Mouse (Mus musculus) G1E (cell line): Measurements from ENCODE around the gene Fbxw5. TPM values are rescaled to one million over a fixed set of nuclear protein-coding genes. Genes with fewer than 3 reads are reported as not detected.

Experiments used
- ATAC-seq: 2 replicates; pipeline ENCODE4 v1.8.0; 2016; ENCODE audit warnings: mild to moderate bottlenecking; ENCODE audit not compliant: insufficient number of reproducible peaks, poor library complexity, low FRiP score, severe bottlenecking; ENCODE audit errors: extremely low read depth
- DNase-seq: peaks from one replicate; pipeline ENCODE4 v3.0.0; 2012; ENCODE audit warnings: low spot score
- H3K27me3 ChIP-seq: 2 replicates; pipeline ENCODE4 v1.6.1; 2012; ENCODE audit warnings: mild to moderate bottlenecking, low read length, inconsistent platforms; ENCODE audit not compliant: insufficient read depth
- H3K36me3 ChIP-seq: replicated peaks from 2 replicates; pipeline ENCODE3; 2012; ENCODE audit warnings: mild to moderate bottlenecking, inconsistent platforms
- H3K4me1 ChIP-seq: 2 replicates; pipeline ENCODE4 v1.6.1; 2012; ENCODE audit warnings: low read depth, low read length, inconsistent platforms, mixed read lengths; ENCODE audit not compliant: insufficient read depth
- H3K4me3 ChIP-seq: 2 replicates; pipeline ENCODE4 v1.5.1; 2012; ENCODE audit warnings: low read depth, mild to moderate bottlenecking, inconsistent platforms, low read length, moderate library complexity, mixed read lengths
- H3K9me3 ChIP-seq: replicated peaks from 2 replicates; pipeline ENCODE4 v1.6.1; 2012; ENCODE audit warnings: inconsistent platforms
- CTCF ChIP-seq: IDR thresholded peaks from 2 replicates; pipeline ENCODE4 v1.5.1; 2012; ENCODE audit warnings: low read depth, low read length, inconsistent platforms, mixed read lengths
- GATA1 ChIP-seq: IDR thresholded peaks from 2 replicates; pipeline ENCODE4 v1.6.1; 2012; ENCODE audit warnings: borderline replicate concordance, low read length, inconsistent platforms, mixed read lengths
- GATA2 ChIP-seq: IDR thresholded peaks from 2 replicates; pipeline ENCODE4 v1.6.1; 2012; ENCODE audit warnings: low read depth, low read length, inconsistent platforms, borderline replicate concordance
- POLR2AphosphoS5 ChIP-seq: IDR thresholded peaks from 2 replicates; pipeline ENCODE4 v1.6.1; 2012; ENCODE audit warnings: low read depth, low read length, inconsistent platforms; ENCODE audit not compliant: insufficient replicate concordance
- TAL1 ChIP-seq: conservative IDR thresholded peaks from 2 replicates; pipeline ENCODE4 v1.6.1; 2012; ENCODE audit warnings: low read depth, low read length, inconsistent platforms, mixed read lengths
- polyA plus RNA-seq: library from polyadenylated mRNA; stranded (reverse); fragments of >175 nt; gene quantifications from 2 replicates; pipeline ENCODE4 v1.2.3, GENCODE M21; 2012
- total RNA-seq, 2 experiments: library from RNA; stranded (forward) in 1 of 2; stranded (reverse) in 1 of 2; fragments of 200-1000 nt in 1 of 2; fragments of >200 nt in 1 of 2; fragmentation: Nextera tagmentation in 1 of 2; gene quantifications; 2 replicates each; pipeline ENCODE4 v1.2.3; 2014 to 2017

The Fbxw5 gene
- total RNA-seq (2014; fragmentation: Nextera tagmentation) (48.3 and 57.9 TPM in 2 replicates), total RNA-seq (2017) (21.1 and 24.7 TPM in 2 replicates), polyA plus RNA-seq (17.1 and 35.5 TPM in 2 replicates)

- no peaks in the 10 kb centered on the region for H3K9me3 ChIP-seq
- no peaks in the 10 kb centered on the region for H3K27me3 ChIP-seq
- H3K4me1 ChIP-seq, result peaks cover 60% of the 10 kb centered on the region
- ATAC-seq (peak; percentile 61), DNase-seq (peak; percentile 92)
- no peak for TF ChIP-seq CTCF
- no peak for TF ChIP-seq POLR2AphosphoS5
- no peak for TF ChIP-seq GATA2
- no peak for TF ChIP-seq GATA1
- TF ChIP-seq TAL1, result no peak
- H3K4me3 ChIP-seq, result peak within 1 kb of the TSS; percentile 88
- H3K36me3 ChIP-seq, result peaks cover 43% of the 10 kb centered on the region
These were observed at the start of gene Fbxw5 for GRCm38 (mm10) chr2:25500576-25501405. Fbxw5 (plus strand) TSS chr2:25500750.

GRCm38 (mm10) chr2:25450853-25451647 is 49.5 kb upstream of the Fbxw5 start:
- Histone ChIP-seq H3K4me1 (no peaks in the 10 kb centered on the region), H3K27me3 (peaks cover 26% of the 10 kb centered on the region), H3K4me3 (no peak overlapping the region), H3K36me3 (peaks cover 17% of the 10 kb centered on the region), H3K9me3 (no peaks in the 10 kb centered on the region)
- DNase-seq (no peak), ATAC-seq (no peak)
- TF ChIP-seq GATA1, result no peak
- TF ChIP-seq POLR2AphosphoS5, result no peak
- no peak for TF ChIP-seq GATA2
- TF ChIP-seq CTCF, result no peak
- TF ChIP-seq TAL1, result no peak

GRCm38 (mm10) chr2:25452951-25453350 is 47.6 kb upstream of the Fbxw5 start:
- Histone ChIP-seq H3K9me3 (no peaks in the 10 kb centered on the region), H3K4me3 (no peak overlapping the region), H3K4me1 (peaks cover 2% of the 10 kb centered on the region; the same call in 1 of the 2 replicates), H3K27me3 (peaks cover 30% of the 10 kb centered on the region), H3K36me3 (peaks cover 9% of the 10 kb centered on the region)
- DNase-seq (no peak), ATAC-seq (no peak)
- TF ChIP-seq CTCF (no peak), GATA2 (no peak), GATA1 (no peak), POLR2AphosphoS5 (no peak), TAL1 (no peak)

- TF ChIP-seq GATA2 (no peak), GATA1 (no peak), CTCF (no peak), POLR2AphosphoS5 (no peak), TAL1 (no peak)
- Histone ChIP-seq H3K4me1 (peaks cover 29% of the 10 kb centered on the region), H3K27me3 (peaks cover 18% of the 10 kb centered on the region), H3K36me3 (peaks cover 29% of the 10 kb centered on the region), H3K4me3 (no peak within 1 kb of the TSS), H3K9me3 (no peaks in the 10 kb centered on the region)
- ATAC-seq (no peak), DNase-seq (no peak)
These were observed 44.2 kb upstream of the Fbxw5 start, which contains the start of gene Clic3 for GRCm38 (mm10) chr2:25456205-25456953. Clic3 (plus strand) TSS chr2:25456838.

- ATAC-seq (no peak), DNase-seq (no peak)
- Histone ChIP-seq H3K27me3 (peaks cover 18% of the 10 kb centered on the region), H3K9me3 (no peaks in the 10 kb centered on the region), H3K4me1 (peaks cover 35% of the 10 kb centered on the region), H3K36me3 (peaks cover 29% of the 10 kb centered on the region), H3K4me3 (no peak overlapping the region)
- TF ChIP-seq POLR2AphosphoS5 (no peak), TAL1 (no peak), CTCF (no peak), GATA2 (no peak), GATA1 (no peak)
These were observed 43.3 kb upstream of the Fbxw5 start for GRCm38 (mm10) chr2:25457022-25457896.
